Mouse (Mus musculus) splenic B cell, adult 2 months (primary cell): ENCODE measurements around the gene Bcas2.
"Not testable (repeated sequence)": the region's sequence is repeated elsewhere in the genome, so short reads cannot be mapped to it uniquely, and the experiment has no call there.

Experiments used
- DNase-seq: peaks from one replicate; pipeline ENCODE4 v3.0.0-alpha.2; 2011; ENCODE audit warnings: low read depth, low spot score
- H3K27me3 ChIP-seq: 2 replicates; pipeline ENCODE4 v1.6.1; 2012; ENCODE audit warnings: mild to moderate bottlenecking, low read length, moderate library complexity, mixed read lengths; ENCODE audit not compliant: control insufficient read depth, poor library complexity, insufficient read depth, severe bottlenecking
- H3K36me3 ChIP-seq: 2 replicates; pipeline ENCODE4 v1.6.1; 2012; ENCODE audit warnings: mild to moderate bottlenecking, low read length, moderate library complexity, mixed read lengths; ENCODE audit not compliant: control insufficient read depth, poor library complexity, insufficient read depth, severe bottlenecking

The Bcas2 gene

DNA sequence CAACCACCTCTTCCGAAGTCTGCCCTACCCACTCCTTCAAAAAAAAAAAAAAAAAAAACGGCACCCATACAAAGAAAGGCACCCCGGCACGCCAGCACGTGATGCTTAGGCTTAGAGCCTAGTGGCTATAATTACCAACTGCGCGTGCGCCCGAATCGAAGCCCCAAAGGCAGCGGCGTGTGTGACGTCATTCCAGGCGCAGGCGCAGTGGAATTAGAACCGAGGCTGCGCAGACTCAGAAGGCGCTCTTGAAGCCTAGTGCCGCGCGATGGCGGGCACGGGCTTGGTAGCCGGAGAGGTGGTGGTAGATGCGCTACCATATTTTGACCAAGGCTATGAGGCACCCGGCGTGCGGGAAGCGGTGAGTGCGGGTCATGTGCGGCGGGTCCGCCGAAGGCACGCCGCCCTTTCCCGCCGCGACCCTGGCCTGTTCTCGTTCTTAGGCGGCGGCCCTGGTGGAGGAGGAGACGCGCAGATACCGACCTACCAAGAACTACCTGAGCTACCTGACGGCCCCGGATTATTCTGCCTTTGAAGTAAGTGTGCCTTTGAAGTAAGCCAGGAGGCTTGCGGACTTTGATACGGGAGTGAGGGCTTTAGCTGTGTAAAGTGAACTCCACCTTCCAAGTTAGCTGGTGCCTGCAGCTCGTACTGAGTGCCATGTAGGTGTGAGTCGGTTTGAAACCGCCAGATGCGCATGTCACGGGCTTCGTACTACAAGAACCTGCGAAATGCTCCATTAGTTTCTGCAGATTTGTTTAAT lies at the start of gene Bcas2:
TSS of gene Bcas2 (plus strand) at position 151 of the 763 bp plus-strand sequence.
- Histone ChIP-seq H3K27me3 (no peaks in the 10 kb centered on the region), H3K36me3 (peaks cover under 1% of the 10 kb centered on the region; the same call in 1 of the 2 replicates)
- peak; percentile 99 for DNase-seq

DNA sequence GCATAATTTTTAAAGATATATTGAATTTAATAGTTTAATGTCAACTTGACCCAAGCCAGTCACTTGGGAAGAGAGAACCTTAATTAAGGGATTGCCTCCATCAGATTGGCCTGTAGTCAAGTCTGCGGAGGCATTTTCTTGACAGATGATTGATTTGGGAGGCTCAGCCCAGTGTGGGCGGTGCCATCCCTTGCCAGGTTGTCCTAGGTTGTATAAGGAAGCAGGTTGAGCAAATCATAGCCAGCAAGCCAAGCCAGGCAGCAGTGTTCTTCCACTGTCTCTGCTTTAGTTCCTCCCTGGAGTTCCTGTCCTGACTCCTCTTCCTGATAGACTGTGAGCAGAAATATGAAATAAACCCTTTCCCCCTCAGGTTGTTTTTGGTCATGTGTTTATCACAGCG lies 47.8 kb upstream of the Bcas2 start:
- DNase-seq = no peak
- Histone ChIP-seq H3K27me3 (no peaks in the 10 kb centered on the region), H3K36me3 (no peaks in the 10 kb centered on the region)

DNA sequence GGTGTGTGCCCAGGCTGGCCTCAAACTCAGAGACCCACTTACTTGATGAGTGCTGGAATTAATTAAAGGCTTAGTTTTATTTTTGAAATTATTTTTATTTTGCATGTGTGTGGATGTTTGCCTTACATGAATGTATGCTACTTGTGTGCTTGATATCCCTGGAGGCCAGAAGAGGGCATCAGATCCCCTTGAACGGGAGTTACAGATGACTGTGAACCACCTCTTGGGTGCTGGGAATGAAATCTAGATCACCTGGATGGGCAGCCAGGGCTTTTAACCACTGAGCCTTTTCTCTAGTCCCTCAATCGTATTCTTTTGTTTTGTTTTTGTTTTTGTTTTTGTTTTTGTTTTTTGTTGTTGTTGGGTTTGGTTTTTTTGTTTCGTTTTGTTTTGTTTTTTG lies 45.3 kb upstream of the Bcas2 start:
- no peaks in the 10 kb centered on the region for H3K36me3 ChIP-seq
- DNase-seq = no peak
- no peaks in the 10 kb centered on the region for H3K27me3 ChIP-seq

DNA sequence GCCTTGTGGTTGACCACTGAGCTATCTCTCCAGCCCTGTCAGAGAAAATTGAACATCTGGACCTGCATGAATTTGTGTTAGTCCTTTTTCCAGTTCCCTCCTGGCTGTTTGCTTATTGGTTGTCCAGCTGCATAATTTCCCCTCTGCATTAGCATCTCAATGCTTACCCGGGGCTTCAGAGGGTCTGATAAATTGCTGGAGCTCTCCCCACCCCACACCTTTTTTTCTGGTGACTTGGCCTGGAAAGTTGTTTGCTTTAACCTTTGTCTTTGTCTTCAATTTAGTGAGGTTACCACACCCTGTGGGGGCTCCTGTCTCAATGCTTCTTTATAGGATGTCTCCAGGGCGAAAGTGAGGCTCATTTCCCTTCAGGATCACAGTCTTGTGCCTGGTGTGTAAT lies 44.3 kb upstream of the Bcas2 start:
- no peaks in the 10 kb centered on the region for H3K27me3 ChIP-seq
- H3K36me3 ChIP-seq = no peaks in the 10 kb centered on the region
- no peak for DNase-seq

DNA sequence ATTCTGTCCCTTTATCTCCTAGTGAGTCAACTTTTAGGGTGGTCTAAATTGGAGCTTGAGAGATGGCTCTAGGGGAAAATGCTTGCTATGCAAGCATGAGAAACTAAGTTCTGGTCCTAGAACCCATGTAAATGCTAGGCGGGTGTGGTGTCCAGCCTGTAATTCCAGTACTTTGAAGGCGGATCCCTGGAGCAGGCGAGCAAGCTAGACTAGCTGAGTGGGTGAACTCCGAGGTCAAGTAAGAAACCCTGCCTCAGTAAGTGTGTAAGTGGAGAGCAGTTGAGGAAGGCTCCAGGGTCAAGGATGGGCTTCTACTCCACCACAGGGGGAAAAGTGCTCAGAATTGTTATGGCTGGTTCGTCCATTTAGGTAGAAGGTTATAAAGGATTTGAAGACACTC lies 43.7 kb upstream of the Bcas2 start:
- no peak for DNase-seq
- Histone ChIP-seq H3K36me3 (no peaks in the 10 kb centered on the region), H3K27me3 (no peaks in the 10 kb centered on the region)

DNA sequence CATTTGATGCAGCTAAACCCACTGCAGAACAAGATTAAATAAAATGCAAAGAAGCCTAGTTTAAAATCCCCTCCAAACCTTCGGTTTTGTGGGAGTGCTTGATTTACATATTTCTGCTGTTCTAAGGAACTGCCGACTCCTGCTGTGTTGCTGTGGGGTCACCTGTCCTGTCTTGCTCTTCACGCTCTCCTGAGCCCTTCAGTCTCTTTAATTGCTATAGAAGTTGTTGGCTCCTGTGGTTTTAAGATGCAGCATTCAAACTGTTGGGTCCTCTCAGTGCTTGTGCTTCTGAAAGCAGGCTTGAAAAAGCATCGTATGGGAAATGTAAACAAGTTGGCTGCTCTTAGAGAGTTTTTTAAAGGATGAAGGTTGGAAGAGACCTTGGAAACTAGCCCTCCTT lies 43.2 kb upstream of the Bcas2 start:
- no peaks in the 10 kb centered on the region for H3K27me3 ChIP-seq
- DNase-seq = no peak
- no peaks in the 10 kb centered on the region for H3K36me3 ChIP-seq

DNA sequence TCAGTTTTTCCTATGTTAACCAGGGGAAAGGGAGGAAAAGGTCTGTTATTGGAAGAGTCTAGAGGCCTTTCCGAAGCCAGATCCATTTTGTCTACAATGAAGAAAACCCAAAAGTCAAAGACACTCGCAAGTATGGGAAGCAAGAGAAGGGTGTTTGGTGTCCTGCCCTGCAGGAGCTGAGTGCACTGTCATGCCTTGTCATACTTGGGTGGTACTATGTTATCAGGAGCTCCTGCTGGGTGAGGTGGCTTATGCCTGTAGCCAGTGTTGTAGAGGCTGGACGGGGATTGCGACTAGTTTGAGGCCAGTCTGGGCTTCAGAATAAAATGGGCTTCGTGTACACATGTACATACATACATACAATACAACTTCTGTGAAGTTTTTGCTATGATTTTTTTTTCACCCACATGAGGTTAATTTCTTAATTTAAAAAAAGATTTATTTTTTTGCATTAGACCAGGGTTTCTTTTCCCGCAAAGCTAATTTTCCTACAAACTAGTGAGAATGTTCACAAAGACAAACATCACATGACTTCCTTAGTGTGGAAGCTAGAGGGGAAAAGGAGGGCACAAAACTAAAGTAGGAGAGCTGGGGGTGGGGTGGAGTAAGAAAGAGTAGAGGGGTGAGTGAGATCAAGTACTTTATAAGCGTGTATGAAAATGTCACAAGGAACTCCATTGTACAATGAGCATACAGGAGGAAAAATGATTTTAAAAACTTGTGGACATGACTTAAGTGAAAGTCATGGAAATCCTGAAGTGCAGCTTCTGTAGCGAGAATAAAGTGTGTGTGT lies 41.9 kb upstream of the Bcas2 start:
- Histone ChIP-seq H3K36me3 (no peaks in the 10 kb centered on the region), H3K27me3 (no peaks in the 10 kb centered on the region)
- no peak for DNase-seq

DNA sequence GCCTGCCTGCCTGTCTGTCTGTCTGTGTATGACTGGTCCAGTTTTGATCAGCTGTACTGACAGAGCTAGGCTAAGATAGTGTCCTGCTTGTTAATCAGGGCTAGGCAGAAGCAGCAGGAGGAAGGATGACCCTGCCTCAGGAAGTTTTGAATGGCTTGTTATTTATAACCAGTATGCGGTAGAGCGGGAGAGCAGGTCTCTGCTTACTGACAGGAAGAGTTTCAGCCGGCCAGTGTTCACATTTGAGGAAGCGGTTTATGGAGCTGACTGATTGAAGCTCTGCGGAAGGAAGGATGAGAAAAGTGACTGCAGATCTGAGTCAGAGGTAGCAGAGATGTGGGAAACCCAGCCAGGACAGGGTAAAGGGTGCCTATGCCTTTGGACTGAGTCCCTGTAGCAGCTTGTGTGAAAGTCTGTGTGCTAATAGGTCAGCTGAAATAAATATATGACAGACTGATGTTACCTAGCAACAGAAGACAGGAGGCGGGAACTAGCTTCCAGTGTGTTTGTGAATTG lies 41.2 kb upstream of the Bcas2 start:
- Histone ChIP-seq H3K36me3 (no peaks in the 10 kb centered on the region), H3K27me3 (no peaks in the 10 kb centered on the region)
- peak; percentile 26 for DNase-seq

DNA sequence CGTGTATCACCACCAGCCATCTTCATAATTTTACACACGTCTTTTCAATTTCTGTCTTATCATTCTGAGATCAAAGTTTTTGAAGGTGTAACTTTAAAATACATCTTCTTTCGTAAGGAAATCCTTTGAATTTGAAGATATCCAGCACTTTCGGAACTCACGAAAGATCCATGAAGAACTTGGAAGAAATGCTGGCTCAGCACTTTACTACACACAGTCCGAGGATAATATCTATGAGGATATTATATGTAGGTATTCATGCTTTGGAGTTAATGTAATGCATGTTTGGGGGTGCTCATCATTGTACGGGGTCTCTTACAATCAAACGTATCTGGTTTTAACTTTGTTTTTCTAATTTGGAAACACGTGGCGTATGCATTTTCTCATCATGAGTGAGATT lies 38.4 kb upstream of the Bcas2 start:
- Histone ChIP-seq H3K36me3 (no peaks in the 10 kb centered on the region), H3K27me3 (no peaks in the 10 kb centered on the region)
- DNase-seq = no peak

DNA sequence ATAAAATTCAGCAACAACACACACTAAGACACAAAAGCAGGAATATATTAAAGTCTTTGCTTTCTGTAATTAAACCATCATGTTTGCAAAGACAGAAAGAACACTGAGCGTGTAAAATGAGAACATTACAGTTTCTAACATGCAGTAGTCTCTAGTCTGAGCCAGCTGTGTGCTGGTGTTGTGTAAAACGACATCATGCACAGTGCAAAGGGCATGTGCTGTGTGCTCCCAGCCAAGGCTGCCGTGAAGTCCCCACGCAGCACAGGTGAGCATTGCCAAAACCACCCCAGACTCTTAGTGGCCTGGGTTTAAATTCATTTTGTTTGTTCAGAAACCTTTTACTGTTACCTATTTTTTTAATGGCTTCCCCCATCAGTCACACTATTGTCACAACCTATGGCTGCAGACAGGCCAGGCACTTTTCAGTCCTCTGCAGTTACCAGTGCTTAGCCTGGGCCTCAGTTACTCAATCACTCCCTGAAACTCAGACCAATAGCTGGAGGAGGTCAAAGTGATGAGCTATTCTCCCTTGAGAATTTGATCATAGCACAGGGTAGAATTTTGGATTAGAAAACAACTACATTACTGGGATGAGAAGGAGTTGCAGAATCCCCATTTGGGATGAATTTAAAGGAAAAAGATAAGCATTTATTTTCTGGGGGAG lies 34.9 kb upstream of the Bcas2 start:
- Histone ChIP-seq H3K27me3 (no peaks in the 10 kb centered on the region), H3K36me3 (no peaks in the 10 kb centered on the region)
- DNase-seq = no peak

DNA sequence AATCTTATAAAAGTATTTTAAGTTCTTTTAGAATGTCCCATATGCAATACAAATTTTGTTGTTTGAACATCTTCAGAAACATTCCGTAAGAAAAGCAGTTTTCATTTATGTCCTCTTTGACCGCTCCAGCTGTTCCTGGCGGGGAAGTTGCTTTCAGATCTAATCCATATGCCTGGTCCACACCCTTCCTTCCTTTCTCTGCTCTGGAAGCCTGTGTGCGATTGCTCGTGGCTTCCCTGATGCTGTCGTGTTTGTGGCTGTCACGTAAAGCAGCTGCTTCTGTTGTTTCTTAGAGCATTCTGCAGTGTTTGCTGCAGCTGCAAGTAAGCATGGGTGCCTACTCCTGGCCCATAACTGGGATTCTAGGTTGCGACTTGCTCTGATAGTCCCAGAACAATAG lies 32.4 kb upstream of the Bcas2 start:
- Histone ChIP-seq H3K27me3 (no peaks in the 10 kb centered on the region), H3K36me3 (no peaks in the 10 kb centered on the region)
- no peak for DNase-seq

DNA sequence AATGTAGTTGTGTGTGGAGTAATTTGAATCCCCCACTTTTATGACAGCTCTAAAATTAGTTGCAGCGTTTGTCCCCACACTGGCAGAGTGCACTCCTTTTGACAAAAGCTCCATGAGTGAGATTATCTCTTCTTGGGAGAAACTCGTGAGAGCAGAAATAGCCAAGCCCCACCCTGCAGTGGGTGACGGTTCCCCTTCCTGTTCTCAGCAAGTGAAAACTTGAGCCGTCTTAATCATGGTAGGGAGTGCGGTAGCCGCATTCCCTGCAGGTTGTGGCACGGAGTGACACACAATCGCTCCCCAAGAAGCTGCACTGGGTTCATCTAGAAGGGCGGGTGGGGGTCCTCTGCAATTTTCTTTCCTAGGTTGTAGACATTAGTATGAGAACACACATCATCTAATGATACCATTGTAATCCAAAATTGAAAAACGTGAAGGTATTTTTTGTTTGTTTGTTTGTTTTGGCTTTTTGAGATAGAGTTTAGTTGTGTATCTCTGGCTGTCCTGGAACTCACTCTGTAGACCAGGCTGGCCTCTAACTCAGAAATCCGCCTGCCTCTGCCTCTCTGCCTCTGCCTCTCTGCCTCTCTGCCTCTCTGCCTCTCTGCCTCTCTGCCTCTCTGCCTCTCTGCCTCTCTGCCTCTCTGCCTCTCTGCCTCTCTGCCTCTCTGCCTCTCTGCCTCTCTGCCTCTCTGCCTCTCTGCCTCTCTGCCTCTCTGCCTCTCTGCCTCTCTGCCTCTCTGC lies 31.2 kb upstream of the Bcas2 start:
- H3K36me3 ChIP-seq, H3K27me3 ChIP-seq: not testable (repeated sequence)
- DNase-seq = peak; percentile 11

DNA sequence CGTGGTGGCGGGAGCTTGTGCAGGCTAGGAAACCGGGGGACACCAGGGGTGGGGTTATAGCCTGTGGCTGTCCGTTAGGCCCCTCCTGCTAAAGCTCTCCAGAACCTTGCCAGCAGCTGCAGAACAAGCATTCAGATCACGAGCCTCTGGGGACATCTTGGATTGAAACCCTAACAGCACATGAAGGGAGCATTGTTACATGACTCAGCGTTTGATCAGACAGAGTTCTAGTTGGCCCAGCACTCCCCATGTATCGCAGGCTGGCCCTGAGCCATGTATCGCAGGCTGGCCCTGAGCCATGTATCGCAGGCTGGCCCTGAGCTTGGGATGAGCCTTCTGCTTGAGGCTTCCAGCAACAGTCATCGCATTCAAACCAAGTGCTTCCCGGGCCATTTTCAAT lies 30.2 kb upstream of the Bcas2 start:
- DNase-seq = no peak
- no peaks in the 10 kb centered on the region for H3K27me3 ChIP-seq
- H3K36me3 ChIP-seq = no peaks in the 10 kb centered on the region

DNA sequence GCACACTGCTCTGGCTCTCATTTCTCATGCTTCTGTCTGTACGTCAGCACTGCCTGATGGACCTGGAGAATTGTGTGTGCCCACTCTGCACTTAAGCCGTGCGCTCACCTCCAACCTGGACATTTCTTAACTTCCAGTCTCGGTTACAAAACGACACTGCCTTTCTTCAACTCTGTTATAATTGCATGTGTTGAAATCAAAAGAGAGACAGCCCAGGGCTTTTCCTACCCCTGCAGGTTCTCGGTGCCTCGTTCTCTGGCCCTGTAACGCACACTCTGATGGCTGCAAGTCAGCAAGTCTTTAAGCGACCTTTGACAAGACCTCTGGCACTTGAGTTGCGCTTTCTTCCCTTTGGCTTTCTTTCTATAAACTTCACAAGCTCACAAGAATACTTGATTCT lies 29.1 kb upstream of the Bcas2 start:
- Histone ChIP-seq H3K36me3 (no peaks in the 10 kb centered on the region), H3K27me3 (no peaks in the 10 kb centered on the region)
- DNase-seq = no peak
